Mouse (Mus musculus) MEL (cell line): ENCODE results near the gene Fbl. TPM values are rescaled to one million over a fixed set of nuclear protein-coding genes. Genes with fewer than 3 reads are reported as not detected.
"Not testable (repeated sequence)": the region's sequence is repeated elsewhere in the genome, so short reads cannot be mapped to it uniquely, and the experiment has no call there.

Experiments
- DNase-seq: peaks from one replicate; pipeline ENCODE4 v3.0.0; 2011; ENCODE audit warnings: low read depth, low spot score
- H3K27ac ChIP-seq: 2 replicates; pipeline ENCODE4 v1.5.1; 2012; ENCODE audit warnings: low read depth, mild to moderate bottlenecking, control low read depth, low read length, moderate library complexity; ENCODE audit not compliant: control insufficient read depth
- H3K27me3 ChIP-seq, 2 experiments: fragments of 150-350 bp in 1 of 2; sonication (generic) in 1 of 2; 2 replicates each; pipeline ENCODE4 v1.6.1; 2012; ENCODE audit warnings: low read length in 2 of 2, mild to moderate bottlenecking in 2 of 2, improper control_type of control experiment in 1 of 2, moderate library complexity in 1 of 2; ENCODE audit not compliant: insufficient read depth in 2 of 2, control insufficient read depth in 1 of 2
- H3K36me3 ChIP-seq, 2 experiments: 2 replicates each; pipeline ENCODE4 v1.6.1; 2012 to 2014; ENCODE audit warnings: low read length in 2 of 2, improper control_type of control experiment in 1 of 2, inconsistent platforms in 1 of 2, mild to moderate bottlenecking in 1 of 2; ENCODE audit not compliant: insufficient read depth in 2 of 2, control insufficient read depth in 1 of 2
- H3K4me1 ChIP-seq, 2 experiments: fragments of 150-350 bp in 1 of 2; sonication (generic) in 1 of 2; 2 replicates each; pipeline ENCODE4 v1.6.1; 2012; ENCODE audit warnings: low read length in 2 of 2, improper control_type of control experiment in 1 of 2, mild to moderate bottlenecking in 1 of 2; ENCODE audit not compliant: insufficient read depth in 2 of 2, control insufficient read depth in 1 of 2
- H3K4me3 ChIP-seq, 2 experiments: fragments of 150-350 bp in 1 of 2; sonication (generic) in 1 of 2; 2 replicates each; pipeline ENCODE4 v1.5.1; 2012; ENCODE audit warnings: low read depth in 2 of 2, low read length in 2 of 2, mild to moderate bottlenecking in 2 of 2, moderate library complexity in 2 of 2, control low read depth in 1 of 2, improper control_type of control experiment in 1 of 2; ENCODE audit not compliant: control insufficient read depth in 1 of 2, insufficient read depth in 1 of 2
- H3K79me2 ChIP-seq: 2 replicates; pipeline ENCODE4 v1.6.1; 2012; ENCODE audit warnings: mild to moderate bottlenecking, low read length, moderate library complexity; ENCODE audit not compliant: control insufficient read depth, poor library complexity, insufficient read depth
- H3K9ac ChIP-seq: 2 replicates; pipeline ENCODE4 v1.6.1; 2012; ENCODE audit warnings: low read depth, mild to moderate bottlenecking, control low read depth, low read length, moderate library complexity; ENCODE audit not compliant: control insufficient read depth, poor library complexity, severe bottlenecking
- H3K9me3 ChIP-seq: fragments of 150-350 bp; sonication (generic); replicated peaks from 2 replicates; pipeline ENCODE4 v1.6.1; 2012; ENCODE audit warnings: mild to moderate bottlenecking, low read length, improper control_type of control experiment, moderate library complexity; ENCODE audit not compliant: insufficient read depth
- CTCF ChIP-seq, 3 experiments: IDR thresholded peaks in 2 of 3; conservative IDR thresholded peaks in 1 of 3; 2 replicates each; pipeline ENCODE4 v1.5.1; 2011 to 2012; ENCODE audit warnings: low read length in 3 of 3, low read depth in 2 of 3, mild to moderate bottlenecking in 2 of 3, improper control_type of control experiment in 1 of 3, inconsistent platforms in 1 of 3, mixed read lengths in 1 of 3, moderate library complexity in 1 of 3; ENCODE audit not compliant: control insufficient read depth in 1 of 3, insufficient read depth in 1 of 3, poor library complexity in 1 of 3, severe bottlenecking in 1 of 3
- ELF1 ChIP-seq: IDR thresholded peaks from 2 replicates; pipeline ENCODE4 v1.6.1; 2014; ENCODE audit warnings: low read depth, mild to moderate bottlenecking, inconsistent platforms, low read length, improper control_type of control experiment, moderate library complexity
- EP300 ChIP-seq, 2 experiments: IDR thresholded peaks; 2 replicates each; pipeline ENCODE4 v1.6.1; 2011; ENCODE audit warnings: improper control_type of control experiment in 2 of 2, low read length in 2 of 2, low read depth in 1 of 2, mild to moderate bottlenecking in 1 of 2
- ETS1 ChIP-seq: IDR thresholded peaks from 2 replicates; pipeline ENCODE4 v1.6.1; 2012; ENCODE audit warnings: low read depth, mild to moderate bottlenecking, inconsistent platforms, low read length, improper control_type of control experiment, moderate library complexity
- GABPA ChIP-seq: IDR thresholded peaks from 2 replicates; pipeline ENCODE4 v1.6.1; 2012; ENCODE audit warnings: low read depth, mild to moderate bottlenecking, inconsistent platforms, low read length, improper control_type of control experiment, moderate library complexity
- HCFC1 ChIP-seq: IDR thresholded peaks from 2 replicates; pipeline ENCODE4 v1.6.1; 2012; ENCODE audit warnings: low read depth, mild to moderate bottlenecking, inconsistent platforms, low read length, improper control_type of control experiment, moderate library complexity
- MAX ChIP-seq: IDR thresholded peaks from 2 replicates; pipeline ENCODE4 v1.6.1; 2011; ENCODE audit warnings: low read length, improper control_type of control experiment
- MYB ChIP-seq: IDR thresholded peaks from 2 replicates; pipeline ENCODE4 v1.6.1; 2011; ENCODE audit warnings: mild to moderate bottlenecking, low read depth, low read length, improper control_type of control experiment
- POLR2A ChIP-seq, 2 experiments: IDR thresholded peaks; 2 replicates each; pipeline ENCODE4 v1.6.1; 2011 to 2012; ENCODE audit warnings: low read length in 2 of 2, mild to moderate bottlenecking in 2 of 2, control low read depth in 1 of 2, improper control_type of control experiment in 1 of 2, low read depth in 1 of 2, moderate library complexity in 1 of 2; ENCODE audit not compliant: control insufficient read depth in 1 of 2, insufficient read depth in 1 of 2, poor library complexity in 1 of 2
- ZKSCAN1 ChIP-seq: IDR thresholded peaks from 2 replicates; pipeline ENCODE4 v1.6.1; 2012; ENCODE audit warnings: low read depth, mild to moderate bottlenecking, inconsistent platforms, low read length, improper control_type of control experiment, moderate library complexity
- polyA plus RNA-seq, 2 experiments: library from polyadenylated mRNA; stranded (reverse) in 1 of 2; unstranded in 1 of 2; fragments of >175 nt in 1 of 2; fragments of >200 nt in 1 of 2; gene quantifications; 2 replicates each; pipeline versions ENCODE4 v1.2.1 to v1.2.4; 2012; ENCODE audit warnings: low replicate concordance in 2 of 2, low read depth in 1 of 2; ENCODE audit not compliant: insufficient read length in 2 of 2, insufficient read depth in 1 of 2, missing spikeins in 1 of 2
- total RNA-seq: library from RNA; depleted of rRNA; stranded (reverse); fragments of 300-350 nt; gene quantifications from 2 replicates; pipeline ENCODE4 v1.2.3, GENCODE M21; 2012

Gene Fbl
- total and polyA plus RNA-seq, 3 experiments: 262 to 819 TPM; not detected in 1

- TF ChIP-seq HCFC1 (no peak), MAX (no peak), ZKSCAN1 (no peak), EP300 (IDR thresholded peaks at IDR 0.05; ENCODE audit: low read depth in 1 of 2, low read length in 2 of 2) (no peak), POLR2A (IDR thresholded peaks at IDR 0.05; ENCODE audit: control insufficient read depth in 1 of 2, insufficient read depth in 1 of 2, low read depth in 1 of 2, low read length in 2 of 2, poor library complexity in 1 of 2) (no peak), MYB (no peak), GABPA (no peak), ELF1 (no peak)
Measured at GRCm38 (mm10) chr7:28214142-28214541, 44.6 kb downstream of the Fbl start (continued).

- H3K9me3 ChIP-seq, DNase-seq, H3K4me3 ChIP-seq, H3K27me3 ChIP-seq, H3K79me2 ChIP-seq: not testable (repeated sequence)
- Histone ChIP-seq H3K4me1 (peaks cover 2 to 24% of the 10 kb centered on the region in 2 experiments; a peak in 3 of 4 replicates), H3K9ac (peak overlapping the region; percentile 27; the same call in 1 of the 2 replicates), H3K36me3 (peaks cover 0 to 13% of the 10 kb centered on the region in 2 experiments; a peak in 2 of 4 replicates), H3K27ac (peak overlapping the region; percentile 67)
Measured at GRCm38 (mm10) chr7:28215950-28216349, 46.4 kb downstream of the Fbl start.

GRCm38 (mm10) chr7:28217811-28218210 lies 48.3 kb downstream of the Fbl start:
- not testable (repeated sequence) for H3K27ac ChIP-seq, DNase-seq

GRCm38 (mm10) chr7:28218951-28219740 lies 49.6 kb downstream of the Fbl start:
- peak; percentile 79 for DNase-seq
- Histone ChIP-seq H3K4me1 (peaks cover 2 to 24% of the 10 kb centered on the region in 2 experiments; a peak in 3 of 4 replicates), H3K36me3 (peaks cover 0 to 13% of the 10 kb centered on the region in 2 experiments; a peak in 2 of 4 replicates), H3K4me3 (peak overlapping the region; percentile 67 to 90), H3K9ac (peak overlapping the region; percentile 74)
- not testable (repeated sequence) for H3K9me3 ChIP-seq, H3K79me2 ChIP-seq, H3K27me3 ChIP-seq
- 0 out of 2 replicates have a peak, but pooled peaks have one; percentile 26 for TF ChIP-seq HCFC1
- TF ChIP-seq ETS1: peak; percentile 41
- peak in 1 of 2 experiments; percentile 43; a peak in 1 of 4 replicates for TF ChIP-seq POLR2A (IDR thresholded peaks at IDR 0.05; ENCODE audit: control insufficient read depth in 1 of 2, insufficient read depth in 1 of 2, low read depth in 1 of 2, low read length in 2 of 2, poor library complexity in 1 of 2)
- TF ChIP-seq CTCF (IDR thresholded peaks at IDR 0.05 in 2 of 3, conservative IDR thresholded peaks at IDR 0.05 in 1 of 3; ENCODE audit: control insufficient read depth in 1 of 3, insufficient read depth in 1 of 3, low read depth in 2 of 3, low read length in 3 of 3, poor library complexity in 1 of 3, severe bottlenecking in 1 of 3): peak; percentile 24 to 60 (median 58); a peak in 5 of 6 replicates
- TF ChIP-seq, all 39 proteins: peak for 4; not testable (repeated sequence) for 35
- peak overlapping the region; percentile 18 for H3K27ac ChIP-seq

More at GRCm38 (mm10) chr7:28217811-28218210, 48.3 kb downstream of the Fbl start:
- peaks cover 2 to 24% of the 10 kb centered on the region in 2 experiments; a peak in 3 of 4 replicates for H3K4me1 ChIP-seq
- peaks cover 0 to 13% of the 10 kb centered on the region in 2 experiments; a peak in 2 of 4 replicates for H3K36me3 ChIP-seq
- H3K27me3 ChIP-seq, H3K4me3 ChIP-seq, H3K79me2 ChIP-seq, H3K9ac ChIP-seq, H3K9me3 ChIP-seq: not testable (repeated sequence)

GRCm38 (mm10) chr7:28226836-28227235 lies 57.3 kb downstream of the Fbl start:
- not testable (repeated sequence) for H3K4me3 ChIP-seq, H3K27me3 ChIP-seq, H3K79me2 ChIP-seq, DNase-seq, H3K36me3 ChIP-seq, H3K27ac ChIP-seq, H3K9me3 ChIP-seq, H3K4me1 ChIP-seq, H3K9ac ChIP-seq

- not testable (repeated sequence) for H3K79me2 ChIP-seq, H3K9me3 ChIP-seq, DNase-seq, H3K27me3 ChIP-seq, H3K27ac ChIP-seq, H3K36me3 ChIP-seq, H3K9ac ChIP-seq, H3K4me1 ChIP-seq, H3K4me3 ChIP-seq
Measured at GRCm38 (mm10) chr7:28227421-28227820, 57.9 kb downstream of the Fbl start.
